Mouse (Mus musculus) liver, adult 2 months (tissue): ENCODE measurements at regions not wholly inside any gene's neighbourhood (a gene's known extent, or its start where the extent isn't known, plus 50 kb on each side); places are given as distances from the start of the nearest gene placed in this dataset.

Experiments
- DNase-seq: peaks from one replicate; pipeline ENCODE4 v3.0.0-alpha.2; 2011; ENCODE audit warnings: low read depth, low spot score; ENCODE audit errors: extremely low read depth
- H3K27ac ChIP-seq: fragments of 200-500 bp; replicated peaks from 2 replicates; pipeline ENCODE4 v1.5.1; 2012; ENCODE audit warnings: low read depth, mild to moderate bottlenecking, control low read depth, inconsistent platforms, low read length; ENCODE audit not compliant: insufficient read depth
- H3K27me3 ChIP-seq: fragments of 200-500 bp; 2 replicates; pipeline ENCODE4 v1.6.1; 2012; ENCODE audit warnings: mild to moderate bottlenecking, moderate library complexity, low read length, inconsistent platforms; ENCODE audit not compliant: control insufficient read depth, insufficient read depth
- H3K36me3 ChIP-seq: fragments of 200-500 bp; 2 replicates; pipeline ENCODE4 v1.6.1; 2012; ENCODE audit warnings: low read length, inconsistent platforms; ENCODE audit not compliant: control insufficient read depth, insufficient read depth
- H3K4me1 ChIP-seq: fragments of 200-500 bp; 2 replicates; pipeline ENCODE4 v1.6.1; 2011; ENCODE audit warnings: low read length; ENCODE audit not compliant: control insufficient read depth, insufficient read depth
- H3K4me3 ChIP-seq: fragments of 200-500 bp; 2 replicates; pipeline ENCODE4 v1.5.1; 2011; ENCODE audit warnings: low read depth, mild to moderate bottlenecking, control low read depth, low read length, moderate library complexity; ENCODE audit not compliant: insufficient read depth
- H3K79me2 ChIP-seq: fragments of 200-500 bp; 2 replicates; pipeline ENCODE4 v1.6.1; 2012; ENCODE audit warnings: inconsistent platforms, mild to moderate bottlenecking, low read length, moderate library complexity; ENCODE audit not compliant: control insufficient read depth, insufficient read depth
- H3K9ac ChIP-seq: fragments of 200-500 bp; 2 replicates; pipeline ENCODE4 v1.6.1; 2012; ENCODE audit warnings: low read depth, mild to moderate bottlenecking, control low read depth, inconsistent platforms, low read length
- CTCF ChIP-seq: fragments of 200-500 bp; IDR thresholded peaks from 2 replicates; pipeline ENCODE4 v1.5.1; 2011; ENCODE audit warnings: low read depth, low read length, control low read depth
- POLR2A ChIP-seq: fragments of 200-500 bp; IDR thresholded peaks from 2 replicates; pipeline ENCODE4 v1.6.1; 2011; ENCODE audit warnings: low read length, control low read depth; ENCODE audit not compliant: insufficient read depth; ENCODE audit errors: extremely low read depth
- WGBS: fragments of 180-500 bp; shearing (Covaris S2); methylation state at CpG from one replicate; pipeline ENCODE4 v1.1.7; 2018; 5-methylcytosine and 5-hydroxymethylcytosine counted together

DNA sequence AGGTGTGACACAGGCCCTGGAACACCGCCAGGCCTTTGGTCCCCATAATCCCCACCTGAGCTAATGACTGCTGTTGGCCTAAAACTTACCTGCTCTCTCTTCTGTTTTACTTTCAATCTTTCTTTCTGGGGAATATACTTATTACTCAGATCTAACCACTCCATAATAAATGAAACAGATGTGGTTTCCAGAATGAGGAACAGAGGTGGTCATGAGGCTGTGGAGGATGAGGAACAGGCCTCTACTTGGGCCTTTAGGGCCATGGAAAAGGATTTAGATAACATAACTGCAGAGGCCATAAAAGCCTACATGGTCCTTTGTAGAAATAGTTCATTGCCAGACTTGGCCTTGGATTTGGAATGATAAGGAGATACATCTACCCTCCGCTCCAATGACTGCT, 74.1 kb downstream of the B3gnt5 start:
- Histone ChIP-seq H3K79me2 (no peaks in the 10 kb centered on the region), H3K4me1 (no peaks in the 10 kb centered on the region), H3K27ac (no peak overlapping the region), H3K9ac (no peak overlapping the region), H3K4me3 (no peak overlapping the region), H3K27me3 (no peaks in the 10 kb centered on the region), H3K36me3 (no peaks in the 10 kb centered on the region)
- 89% methylated on average over 2 of the region's 2 CpGs for WGBS
- DNase-seq = no peak
- TF ChIP-seq POLR2A (no peak), CTCF (no peak)

DNA sequence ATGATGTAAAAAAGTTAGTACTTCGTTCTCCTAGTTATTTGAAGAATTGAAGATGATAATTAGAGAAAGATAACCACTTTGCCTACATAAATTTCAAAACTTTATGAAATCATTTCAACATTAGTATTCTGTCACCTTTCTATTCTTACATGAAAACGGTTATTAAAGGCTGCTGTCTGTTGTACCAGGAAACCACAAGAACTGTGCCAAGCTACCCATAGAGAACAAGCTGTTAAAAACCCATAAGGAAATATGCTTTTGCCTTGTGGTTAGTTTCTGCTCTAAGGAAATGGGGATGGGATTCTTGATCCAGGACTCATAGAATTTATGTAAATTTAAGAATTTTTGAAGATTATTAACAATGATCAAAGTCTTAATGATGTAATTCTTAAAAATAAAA, 74.7 kb downstream of the B3gnt5 start:
- no peak overlapping the region for H3K4me3 ChIP-seq
- WGBS = 68% methylated on average over 2 of the region's 2 CpGs
- no peaks in the 10 kb centered on the region for H3K79me2 ChIP-seq
- H3K36me3 ChIP-seq = no peaks in the 10 kb centered on the region
- no peak overlapping the region for H3K27ac ChIP-seq
- TF ChIP-seq POLR2A (no peak), CTCF (no peak)
- DNase-seq = no peak
- H3K4me1 ChIP-seq = no peaks in the 10 kb centered on the region
- H3K27me3 ChIP-seq = no peaks in the 10 kb centered on the region
- H3K9ac ChIP-seq = no peak overlapping the region

DNA sequence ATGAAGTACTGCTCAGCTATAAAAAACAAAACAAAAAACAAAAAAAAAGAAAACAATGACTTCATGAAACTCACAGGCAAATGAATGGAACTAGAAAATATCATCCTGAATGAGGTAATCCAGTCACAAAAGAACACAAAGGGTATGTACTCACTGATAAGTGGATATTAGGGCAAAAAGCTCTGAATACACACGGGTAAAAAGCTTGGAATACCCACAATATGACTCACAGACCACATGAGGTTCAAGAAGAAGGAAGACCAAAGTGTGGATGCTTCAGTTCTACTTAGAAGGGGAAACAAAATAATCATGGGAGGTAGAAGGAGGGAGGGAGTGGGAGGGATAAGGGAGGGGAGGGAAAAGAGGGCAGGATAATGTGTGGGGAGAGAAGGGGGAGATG, 79.8 kb downstream of the B3gnt5 start:
- 19% methylated on average over 1 of the region's 1 CpGs for WGBS
- H3K36me3 ChIP-seq = no peaks in the 10 kb centered on the region
- TF ChIP-seq CTCF (no peak), POLR2A (no peak)

DNA sequence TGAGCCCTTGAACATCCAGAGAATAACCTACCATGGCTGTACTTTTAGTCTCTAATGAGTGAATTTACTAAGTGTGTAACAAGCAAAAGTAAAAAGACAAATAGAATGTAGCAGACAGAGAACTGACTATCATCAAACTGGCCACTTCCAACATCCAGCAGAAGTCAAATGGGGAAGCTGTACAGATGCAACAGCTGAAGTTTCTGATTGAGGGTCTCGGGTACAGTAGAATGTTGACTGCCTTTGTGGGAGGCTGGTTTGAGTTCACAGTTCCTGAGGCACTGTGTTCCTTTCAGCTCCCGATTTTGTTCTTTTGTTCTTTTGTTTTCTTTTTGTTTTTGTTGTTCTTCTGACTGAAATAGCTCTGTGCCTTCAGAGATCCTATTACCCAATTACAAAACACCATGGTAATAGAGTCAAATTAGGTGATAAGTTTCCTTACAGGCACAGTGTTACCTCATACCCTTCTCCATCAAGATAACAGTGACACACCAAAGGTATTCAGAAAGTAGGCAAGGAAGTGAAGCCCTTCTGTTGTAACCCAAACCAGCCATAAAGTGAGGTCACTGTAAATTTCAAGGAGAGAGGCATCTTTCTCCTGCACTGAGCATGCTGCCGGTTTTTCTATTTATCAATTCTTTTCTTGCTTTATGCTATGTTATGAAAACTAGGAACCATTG, 82.5 kb downstream of the B3gnt5 start:
- WGBS = 57% methylated on average over 3 of the region's 3 CpGs
- no peak overlapping the region for H3K9ac ChIP-seq
- no peaks in the 10 kb centered on the region for H3K27me3 ChIP-seq
- no peaks in the 10 kb centered on the region for H3K79me2 ChIP-seq
- no peak overlapping the region for H3K27ac ChIP-seq
- H3K36me3 ChIP-seq = no peaks in the 10 kb centered on the region
- H3K4me1 ChIP-seq = no peaks in the 10 kb centered on the region
- no peak for DNase-seq
- no peak overlapping the region for H3K4me3 ChIP-seq
- TF ChIP-seq CTCF (no peak), POLR2A (no peak)

More for the DNA sequence above, 79.8 kb downstream of the B3gnt5 start:
- Histone ChIP-seq H3K9ac (no peak overlapping the region), H3K79me2 (no peaks in the 10 kb centered on the region), H3K4me1 (no peaks in the 10 kb centered on the region), H3K27me3 (no peaks in the 10 kb centered on the region), H3K27ac (no peak overlapping the region), H3K4me3 (no peak overlapping the region)
- no peak for DNase-seq

DNA sequence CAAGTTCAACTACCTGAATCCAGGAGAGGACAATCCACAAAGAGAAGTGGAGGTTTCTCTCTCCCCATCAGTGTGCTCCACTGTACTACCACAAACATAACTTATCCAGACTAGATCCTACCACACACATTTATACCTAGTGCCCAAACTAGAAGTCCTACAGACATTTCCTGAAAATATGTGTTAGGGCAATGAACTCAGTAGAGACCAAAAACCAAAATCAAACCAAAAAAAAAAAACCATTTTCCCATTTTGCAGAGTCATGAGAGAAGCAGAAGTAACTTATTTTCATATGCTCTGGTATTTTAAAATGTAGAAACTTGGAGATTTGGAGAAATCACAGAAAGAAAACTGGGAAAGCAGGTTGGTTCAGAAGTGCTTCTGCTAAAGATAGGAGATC, 83.7 kb downstream of the B3gnt5 start:
- no peak for TF ChIP-seq POLR2A
- TF ChIP-seq CTCF = no peak
- no peaks in the 10 kb centered on the region for H3K27me3 ChIP-seq
- H3K79me2 ChIP-seq = no peaks in the 10 kb centered on the region
- no peaks in the 10 kb centered on the region for H3K4me1 ChIP-seq
- no peak overlapping the region for H3K9ac ChIP-seq
- DNase-seq = no peak
- H3K27ac ChIP-seq = no peak overlapping the region
- no peaks in the 10 kb centered on the region for H3K36me3 ChIP-seq
- H3K4me3 ChIP-seq = no peak overlapping the region

DNA sequence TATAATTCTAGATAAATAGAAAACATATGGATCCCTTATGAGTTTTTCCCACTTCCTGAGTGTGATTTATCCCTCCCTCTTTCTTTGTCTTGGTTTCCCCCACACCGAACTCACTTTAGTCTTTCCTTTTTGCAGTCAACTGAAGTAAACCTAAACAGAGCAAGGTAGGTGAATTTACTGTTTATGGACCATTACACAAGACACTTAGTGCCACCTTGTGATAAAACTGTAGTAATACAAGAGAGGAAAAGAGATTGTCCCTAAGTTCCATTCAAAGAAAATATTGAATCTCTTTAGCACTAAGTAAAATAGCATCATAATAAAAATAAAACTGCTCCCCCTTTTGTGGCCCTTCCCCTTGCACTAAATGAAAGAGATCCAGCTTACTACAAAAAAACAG, 88.4 kb downstream of the B3gnt5 start:
- no peaks in the 10 kb centered on the region for H3K36me3 ChIP-seq
- H3K27me3 ChIP-seq = no peaks in the 10 kb centered on the region
- 28% methylated on average over 1 of the region's 1 CpGs for WGBS
- TF ChIP-seq CTCF = peak; percentile 38; the same call in 1 of the 2 replicates
- no peak for TF ChIP-seq POLR2A
- H3K27ac ChIP-seq = no peak overlapping the region
- no peak overlapping the region for H3K9ac ChIP-seq
- no peaks in the 10 kb centered on the region for H3K4me1 ChIP-seq
- H3K79me2 ChIP-seq = no peaks in the 10 kb centered on the region
- peak; percentile 20 for DNase-seq
- H3K4me3 ChIP-seq = no peak overlapping the region
